Mouse (Mus musculus) adrenal gland, postnatal 0 days (tissue): ENCODE results near the gene Tunar. TPM values are rescaled to one million over a fixed set of nuclear protein-coding genes. Genes with fewer than 3 reads are reported as not detected.

ENCODE experiments used
- polyA plus RNA-seq: library from polyadenylated mRNA; unstranded; fragments of >200 nt; fragmentation: Nextera tagmentation; extraction: Ambion mirVana; gene quantifications from 2 replicates; pipeline ENCODE4 v1.2.1, GENCODE M21; 2015

Gene Tunar
- 0.25 and 0.43 TPM in 2 replicates for polyA plus RNA-seq

GRCm38 (mm10) chr12:105333570-105333969, at the start of gene Tunar:
Tunar (plus strand) TSS chr12:105333870.

Other genes starting within 250 kb of the Tunar start
- gene Tcl1b2, start 187.9 kb upstream of the Tunar start, polyA plus RNA-seq: not detected in 2 replicates
- not detected in 2 replicates for gene Tcl1b1, start 174.2 kb upstream of the Tunar start, polyA plus RNA-seq
- gene Tcl1b5, start 157.5 kb upstream of the Tunar start, polyA plus RNA-seq: not detected in 2 replicates
- not detected in 2 replicates for gene Tcl1b3, start 142.8 kb upstream of the Tunar start, polyA plus RNA-seq
- not detected in 2 replicates for gene Tcl1b4, start 131.9 kb upstream of the Tunar start, polyA plus RNA-seq
- not detected in 2 replicates for gene Tcl1, start 111.1 kb upstream of the Tunar start, polyA plus RNA-seq
- gene D430019H16Rik, start 120.0 kb downstream of the Tunar start, polyA plus RNA-seq: 1.7 and 3.0 TPM in 2 replicates
- gene Bdkrb2, start 229.4 kb downstream of the Tunar start, polyA plus RNA-seq: 7.9 and 8.1 TPM in 2 replicates